Mouse (Mus musculus): ENCODE results near the gene Prpf38b.
"Not testable (repeated sequence)": the region's sequence is repeated elsewhere in the genome, so short reads cannot be mapped to it uniquely, and the experiment has no call there.

Gene Prpf38b

DNA sequence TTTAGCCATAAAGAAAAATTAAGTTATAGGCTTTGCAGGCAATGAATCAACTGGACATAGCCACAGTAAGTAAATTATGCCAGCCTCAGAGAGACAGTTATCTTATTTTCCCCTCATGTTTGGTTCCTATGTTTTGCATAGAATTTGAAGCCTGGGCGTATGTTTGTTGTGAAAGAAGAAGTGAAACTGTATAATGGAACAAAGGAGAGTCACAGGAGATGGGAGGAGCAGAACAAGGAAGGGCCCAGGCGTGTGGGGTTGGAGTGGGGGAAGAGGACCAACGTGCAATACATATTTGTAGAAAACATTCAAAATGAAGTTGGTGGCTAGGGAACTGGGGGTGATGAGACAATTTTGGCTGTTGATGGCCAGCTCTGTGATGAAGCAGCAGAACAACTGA is 11.4 kb downstream of the Prpf38b start:
- DNase-seq, result no peak

DNA sequence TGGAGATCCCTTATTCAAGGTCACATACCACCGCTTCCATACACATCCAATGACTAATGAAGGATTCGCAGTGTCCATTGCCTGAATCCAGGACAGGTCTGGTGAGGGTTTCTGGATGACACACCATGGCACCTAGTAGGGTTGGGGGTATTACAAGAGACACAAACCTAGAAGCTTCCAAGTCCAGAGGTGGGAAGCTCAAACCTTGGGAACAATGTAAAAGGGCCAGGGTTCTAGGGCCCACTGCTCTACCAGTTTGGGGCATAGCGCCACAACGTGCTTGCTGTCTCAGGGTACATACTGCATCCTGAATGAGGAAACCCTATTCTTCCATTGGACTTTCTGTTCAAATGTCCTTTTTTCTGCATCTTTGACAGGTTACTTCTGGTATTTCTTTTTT is 12.9 kb downstream of the Prpf38b start:
- DNase-seq, result no peak

DNA sequence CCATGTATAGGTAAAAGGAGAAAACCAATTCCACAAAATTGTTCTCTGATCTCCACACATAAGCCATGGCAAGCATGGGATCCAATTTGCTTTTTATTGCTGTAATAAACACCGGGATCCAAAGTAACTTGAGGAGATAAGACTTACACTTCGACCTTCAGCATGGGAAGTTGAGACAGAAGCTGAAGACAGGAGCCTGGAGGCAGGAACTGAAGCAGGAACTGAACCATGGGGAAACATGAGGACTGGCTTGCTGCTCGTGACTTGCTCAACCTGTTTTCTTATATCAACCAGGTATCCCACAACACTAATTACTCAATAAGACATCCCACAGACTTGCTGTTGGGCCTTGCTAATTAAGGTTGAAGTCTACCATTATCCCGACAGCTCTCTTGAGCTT is 18.6 kb downstream of the Prpf38b start:
- DNase-seq, result no peak

DNA sequence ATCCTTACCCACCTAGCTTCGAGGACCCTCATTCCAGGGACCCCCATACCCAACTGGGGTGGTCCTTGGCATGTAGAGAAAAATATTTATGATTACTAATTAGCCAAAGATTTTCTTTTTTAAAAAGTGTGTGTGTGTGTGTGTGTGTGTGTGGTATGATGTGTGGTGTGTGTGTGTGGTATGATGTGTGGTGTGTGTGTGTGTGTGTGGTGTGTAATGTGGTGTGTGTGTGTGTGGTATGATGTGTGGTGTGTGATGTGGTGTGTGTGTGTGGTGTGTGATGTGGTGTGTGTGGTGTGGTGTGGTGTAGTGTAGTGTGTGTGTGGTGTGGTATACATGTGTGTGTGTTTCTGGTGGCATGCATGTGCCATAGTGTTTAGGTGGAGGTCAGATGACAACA is 19.4 kb downstream of the Prpf38b start:
- DNase-seq, result no peak

DNA sequence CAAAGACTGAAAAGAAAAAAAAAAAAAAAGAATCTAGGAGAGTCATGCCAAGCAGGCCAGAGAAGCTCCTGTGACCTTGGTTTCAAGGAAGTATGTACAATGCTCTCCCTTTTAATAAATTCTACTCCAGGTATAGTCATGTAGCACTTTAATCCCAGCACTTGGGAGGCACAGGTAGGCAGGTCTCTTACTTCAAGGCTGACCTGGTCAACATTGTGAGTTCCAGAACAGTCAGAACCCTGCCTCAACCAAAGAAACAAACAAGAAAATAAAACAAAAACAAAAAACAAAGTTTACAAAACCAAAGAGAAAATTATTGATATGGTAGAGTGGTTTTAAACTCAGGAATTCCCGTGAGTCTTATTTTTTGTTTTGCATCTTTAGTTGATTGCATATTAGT is 21.6 kb downstream of the Prpf38b start, which contains the start of gene Fndc7:
Gene Fndc7 (minus strand): TSS at position 101 of the 400 bp plus-strand sequence.
- no peak for DNase-seq

DNA sequence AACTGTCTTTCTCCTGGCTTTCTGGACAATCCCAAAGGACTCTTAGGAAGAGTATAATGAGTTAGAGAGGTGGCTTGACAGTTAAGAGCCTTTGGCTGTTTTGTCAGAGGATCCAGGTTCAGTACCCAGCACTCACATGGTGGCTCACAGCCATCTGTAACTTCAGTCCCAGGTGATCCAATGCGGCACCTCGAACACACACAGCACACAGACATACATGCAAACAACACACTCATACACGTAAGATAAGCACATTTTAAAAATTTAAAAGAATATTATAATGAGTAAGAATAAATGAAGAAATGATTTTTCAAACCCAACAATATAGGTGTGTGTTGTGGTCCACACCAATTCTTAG is 23.9 kb downstream of the Prpf38b start:
- no peak for DNase-seq

DNA sequence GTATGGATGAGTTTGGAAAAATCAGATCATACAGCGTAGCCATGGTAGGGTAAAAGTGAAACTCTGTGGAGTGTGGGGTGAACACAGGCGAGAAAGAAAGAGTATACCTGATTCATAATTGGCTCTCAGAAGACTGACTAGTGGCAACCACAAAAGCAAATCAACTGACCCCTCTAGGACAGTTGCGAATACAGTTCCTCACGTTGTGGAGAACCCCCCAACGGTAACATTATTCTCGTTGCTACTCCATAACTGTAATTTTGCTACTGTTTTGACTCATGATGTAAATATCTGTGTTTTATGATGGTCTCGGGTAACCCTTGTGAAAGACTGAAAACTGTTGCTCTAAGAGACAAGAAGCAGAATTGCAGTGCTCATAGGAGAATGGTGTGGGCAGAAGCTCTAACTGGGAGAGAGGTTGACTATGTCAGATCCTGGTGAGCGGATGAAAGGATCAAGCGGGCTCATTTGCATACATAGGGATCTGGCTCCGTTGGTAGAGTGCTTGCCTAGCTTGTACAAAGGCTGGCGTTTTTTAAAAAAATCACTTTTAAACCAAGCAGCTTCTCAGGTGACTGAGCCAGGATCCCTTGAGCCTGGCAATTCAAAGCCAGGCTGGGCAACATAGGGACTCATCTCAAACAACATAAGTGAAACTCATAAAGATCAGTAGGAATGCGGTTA is 24.5 kb downstream of the Prpf38b start:
- no peak for DNase-seq

DNA sequence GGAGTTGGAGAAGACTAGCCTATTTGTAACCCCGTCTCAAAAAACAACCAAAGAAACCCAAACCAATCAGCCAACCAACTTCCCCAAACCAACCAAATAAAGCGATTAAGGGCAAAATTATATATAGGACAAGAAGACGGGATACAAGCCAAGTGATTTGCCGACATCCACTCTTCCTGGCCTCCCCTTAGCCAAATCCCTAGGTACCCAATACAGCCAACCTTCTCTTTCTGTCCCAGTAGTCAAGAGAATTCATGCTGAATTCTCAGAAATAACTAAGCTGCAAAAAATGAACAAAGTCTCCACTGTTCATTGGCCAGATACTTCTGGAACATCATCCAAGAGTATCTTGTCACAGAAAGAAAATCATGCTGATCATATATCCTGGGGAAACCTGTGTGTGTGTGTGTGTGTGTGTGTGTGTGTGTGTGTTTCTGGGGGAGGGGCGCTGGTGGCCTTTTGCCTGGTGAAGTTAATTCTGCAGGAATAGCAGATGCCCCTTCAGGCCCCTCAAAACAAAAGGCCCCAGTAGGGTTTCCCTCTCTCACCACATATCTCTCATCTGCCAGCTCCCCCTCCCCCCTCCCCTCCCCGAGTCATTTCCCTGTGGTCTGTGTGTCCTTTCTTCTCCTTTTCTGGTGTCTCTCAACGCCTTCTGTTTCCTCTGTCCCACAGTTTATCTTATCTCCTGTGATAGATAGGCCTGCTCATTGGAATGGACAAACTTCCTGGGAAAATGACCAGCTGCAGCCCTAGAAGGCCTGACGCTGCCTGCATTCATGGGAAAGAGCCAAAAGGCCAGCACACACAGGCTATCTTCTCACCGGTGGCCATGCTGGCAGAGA is 25.6 kb downstream of the Prpf38b start:
- DNase-seq, result peak; percentile 27 to 37

DNA sequence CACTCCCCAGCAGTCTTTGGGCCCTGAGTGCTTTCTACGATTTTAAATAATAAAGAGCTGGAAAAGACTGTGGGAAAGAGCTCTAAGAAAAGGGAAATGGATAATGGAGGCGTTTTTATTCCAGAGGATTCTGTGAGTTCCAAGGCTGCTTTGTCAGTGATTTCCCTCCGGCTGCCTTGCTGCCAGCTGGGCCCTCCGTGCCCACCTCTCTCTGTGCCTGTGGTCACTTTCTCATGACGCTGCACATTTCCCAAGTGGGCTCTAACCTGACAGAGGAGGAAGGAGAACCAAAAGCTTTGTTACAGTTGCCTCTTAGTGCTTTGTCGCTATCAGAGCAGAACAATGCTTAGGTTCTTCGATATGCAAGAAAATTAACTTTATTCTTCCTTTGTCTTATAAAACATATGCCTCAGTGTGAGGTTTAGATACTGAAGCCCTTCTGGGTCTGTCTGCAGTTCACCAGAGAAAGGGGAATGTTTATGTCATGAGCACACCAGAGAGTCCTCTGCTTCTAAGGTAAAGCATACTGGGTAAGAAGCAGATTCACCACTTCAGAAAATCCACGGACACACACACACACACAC is 26.7 kb downstream of the Prpf38b start:
- DNase-seq, result no peak

DNA sequence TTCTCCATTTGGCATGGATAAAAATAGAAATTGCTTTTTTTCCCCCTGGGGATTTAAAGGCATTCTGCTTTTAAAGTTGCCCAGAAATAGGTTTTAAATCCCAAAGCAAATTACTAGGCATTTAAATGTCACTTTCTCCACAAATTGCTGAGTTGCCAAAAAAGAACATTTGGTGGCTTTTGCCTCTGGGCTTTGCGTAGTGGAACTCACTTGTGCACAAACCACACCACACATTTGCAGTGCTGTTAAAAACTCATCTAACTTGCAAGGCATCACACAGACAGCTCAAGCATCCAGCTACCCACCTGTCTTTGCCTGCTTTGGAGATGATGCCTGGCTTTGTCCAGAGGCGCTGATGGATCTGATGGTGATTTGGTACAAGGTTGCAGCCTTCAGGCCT is 28.5 kb downstream of the Prpf38b start:
- no peak for DNase-seq

DNA sequence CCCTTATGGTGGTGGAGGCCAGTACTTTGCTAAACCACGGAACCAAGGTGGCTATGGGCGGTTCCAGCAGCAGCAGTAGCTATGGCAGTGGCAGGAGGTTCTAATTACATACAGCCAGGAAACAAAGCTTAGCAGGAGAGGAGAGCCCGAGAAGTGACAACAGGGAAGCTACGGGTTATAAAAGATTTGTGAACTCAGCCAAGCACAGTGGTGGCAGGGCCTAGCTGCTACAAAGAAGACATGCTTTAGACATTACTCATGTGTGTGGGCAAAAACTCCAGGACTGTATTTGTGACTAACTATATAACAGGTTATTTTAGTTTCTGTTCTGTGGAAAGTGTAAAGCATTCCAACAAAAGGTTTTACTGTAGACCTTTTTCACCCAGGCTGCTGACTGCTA is 29.7 kb downstream of the Prpf38b start:
- not testable (repeated sequence) for DNase-seq

DNA sequence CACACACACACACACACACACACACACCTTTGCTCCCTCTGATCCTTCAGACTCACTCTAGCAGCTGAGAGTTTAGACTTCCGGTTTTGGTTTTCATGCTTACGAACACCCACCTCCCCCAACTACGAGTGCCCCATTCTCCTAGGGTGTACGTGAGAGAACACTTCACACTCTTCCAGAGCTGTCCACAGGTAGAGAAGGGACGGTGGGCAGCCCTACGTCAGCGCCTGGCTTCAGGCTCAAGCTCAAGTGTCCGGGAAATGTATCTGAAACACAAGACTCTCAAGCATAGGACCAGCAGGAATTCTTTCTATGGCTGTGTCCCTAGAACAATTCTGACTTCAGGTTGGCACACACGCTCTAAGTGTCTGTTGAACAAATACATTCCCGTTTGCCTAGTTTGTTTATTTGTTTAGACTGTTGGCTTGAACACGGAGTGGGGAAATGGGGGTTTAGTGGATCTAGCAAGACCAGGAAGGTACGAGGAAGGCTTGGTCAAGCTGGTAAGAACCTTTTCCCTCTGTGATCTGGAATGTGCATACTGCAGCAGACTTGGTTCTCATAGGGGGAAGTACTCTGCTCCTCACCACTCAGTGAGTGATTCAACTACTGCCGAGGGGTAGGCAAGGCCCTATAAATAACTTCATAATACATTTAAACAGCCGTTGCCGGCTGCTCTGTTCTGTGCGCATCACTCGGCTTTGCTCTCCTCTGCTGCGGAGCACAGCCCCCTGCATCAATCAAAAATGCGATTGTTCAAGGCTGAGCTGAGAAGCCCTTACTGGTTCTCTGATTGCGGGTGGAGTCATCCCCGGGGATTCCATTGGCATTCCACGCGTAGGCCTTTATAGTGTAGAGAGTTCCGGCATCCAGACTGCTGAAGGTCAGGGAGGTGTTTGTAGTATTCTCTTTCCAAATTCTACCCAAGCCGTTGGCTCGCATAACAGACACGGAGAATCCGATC is 30.7 kb downstream of the Prpf38b start:
- DNase-seq, result no peak

DNA sequence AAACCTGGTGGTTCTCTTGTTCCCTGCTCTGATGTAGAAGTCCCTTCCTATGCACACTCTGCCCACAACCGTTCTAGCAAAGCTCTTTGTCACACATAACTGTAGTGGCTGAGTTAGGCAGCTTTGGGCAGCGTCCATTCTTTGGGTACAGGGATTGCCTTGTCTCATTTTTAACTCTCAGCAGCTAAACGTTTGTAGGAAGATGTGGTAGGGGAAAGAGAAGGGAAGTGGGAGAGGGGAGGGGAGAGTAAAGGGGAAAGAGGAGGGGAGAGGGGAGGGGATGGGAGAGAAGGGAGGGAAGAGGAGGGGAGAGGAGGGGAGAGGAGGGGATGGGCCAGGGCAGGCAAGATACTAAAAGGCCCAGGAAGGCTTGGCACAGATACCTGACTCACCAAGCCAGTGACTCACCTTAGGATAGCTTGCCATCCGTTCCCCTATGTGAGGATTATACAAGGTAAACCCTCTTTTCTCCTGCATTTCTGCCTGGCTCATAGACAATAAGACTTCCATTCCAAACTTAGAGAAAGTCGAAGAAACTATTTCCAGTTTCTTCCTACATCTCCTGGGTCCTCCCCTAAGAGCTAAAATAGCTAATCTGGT is 31.6 kb downstream of the Prpf38b start:
- no peak for DNase-seq

DNA sequence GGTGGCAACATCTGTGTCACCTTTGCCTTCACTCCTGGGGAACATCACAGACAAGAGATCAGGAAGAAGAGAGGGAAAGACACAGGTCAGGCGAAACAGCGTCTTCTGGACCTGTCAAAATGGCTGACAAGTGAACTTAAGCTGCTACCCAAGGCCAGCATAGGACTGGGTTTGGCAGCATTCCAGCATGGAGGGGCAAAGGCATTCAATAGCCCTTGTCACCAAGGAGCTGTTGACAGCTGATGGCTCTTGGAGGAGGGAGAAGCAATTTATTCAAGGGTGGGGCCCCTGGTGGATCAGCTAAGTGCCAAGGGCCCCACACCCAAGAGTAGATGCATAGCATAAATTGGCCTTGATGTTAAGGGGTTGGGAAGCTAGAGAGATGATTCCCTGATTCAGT is 32.4 kb downstream of the Prpf38b start:
- no peak for DNase-seq

DNA sequence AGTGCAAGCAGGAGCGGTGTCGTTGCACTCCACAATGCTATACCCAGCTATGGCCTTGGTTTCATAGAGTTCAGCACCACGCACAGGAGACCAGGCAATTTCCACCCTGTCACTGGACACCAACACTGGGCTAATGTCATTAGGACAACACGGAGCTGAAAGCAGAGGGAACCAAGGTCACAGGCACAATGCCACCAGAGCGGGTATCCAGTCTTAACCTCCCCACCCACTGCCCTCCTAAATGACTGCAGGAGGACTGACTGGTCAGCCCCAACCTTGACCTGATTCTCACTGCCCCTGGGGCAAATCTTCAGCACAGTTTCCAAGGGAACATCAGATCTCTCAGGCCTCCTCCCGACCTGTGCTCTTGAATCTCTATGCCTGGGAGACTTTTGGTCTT is 40.9 kb downstream of the Prpf38b start:
- no peak for DNase-seq

DNA sequence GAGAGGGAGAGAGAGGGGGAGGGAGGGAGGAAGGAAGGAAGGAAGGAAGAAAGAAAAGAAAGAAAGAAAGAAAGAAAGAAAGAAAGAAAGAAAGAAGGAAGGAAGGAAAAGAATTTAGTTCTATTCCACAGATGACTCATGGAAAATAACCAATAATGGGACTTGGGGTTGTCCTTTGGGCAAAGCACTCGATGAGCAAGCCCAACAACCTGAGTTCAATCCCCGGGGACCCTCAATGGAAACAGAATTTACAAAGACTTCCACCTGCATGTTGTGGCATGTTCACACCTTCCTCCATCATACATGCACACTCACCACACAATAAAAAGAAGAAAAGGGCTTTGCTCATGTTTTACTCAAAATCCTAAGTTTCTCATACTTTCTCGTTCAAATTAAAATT is 44.1 kb downstream of the Prpf38b start:
- no peak for DNase-seq

DNA sequence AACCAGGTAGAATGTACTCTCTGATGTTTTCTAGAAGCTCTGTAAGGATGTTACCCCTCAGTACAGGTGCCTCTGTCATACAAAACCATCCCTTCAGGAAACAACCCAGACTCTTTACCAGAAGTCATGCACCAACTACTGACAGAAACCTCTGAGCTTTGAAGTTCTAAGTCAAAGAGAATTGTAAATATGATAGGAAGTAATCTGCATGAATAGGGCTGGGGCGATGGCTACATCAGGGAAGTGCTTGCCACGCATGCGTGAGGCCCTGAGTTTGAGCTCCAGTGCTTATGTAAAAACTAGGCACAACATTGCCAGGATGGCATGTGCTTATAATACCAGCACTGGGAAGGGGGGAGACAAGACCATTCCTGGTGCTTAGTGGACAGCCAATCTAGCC is 45.9 kb downstream of the Prpf38b start:
- DNase-seq, result no peak

DNA sequence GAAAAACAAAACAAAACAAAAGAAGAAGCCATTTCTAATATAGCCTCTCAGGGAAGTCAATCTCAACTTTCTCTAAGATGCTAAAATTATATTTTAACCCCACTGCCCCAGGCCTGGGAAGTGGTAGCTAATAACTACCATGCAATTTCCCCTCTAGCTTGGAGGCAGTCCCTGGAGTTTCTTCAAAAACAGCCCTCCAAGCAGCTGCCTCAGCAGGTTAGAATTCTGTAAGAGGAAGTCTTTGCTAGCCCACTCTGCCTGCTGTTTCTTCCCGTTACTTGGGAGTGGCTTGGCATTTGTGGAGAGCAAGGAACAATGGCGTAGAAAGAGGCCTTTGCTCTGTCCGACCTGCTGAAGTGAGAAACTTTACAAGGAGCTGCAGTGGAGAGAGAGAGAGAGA is 46.4 kb downstream of the Prpf38b start:
- no peak for DNase-seq

DNA sequence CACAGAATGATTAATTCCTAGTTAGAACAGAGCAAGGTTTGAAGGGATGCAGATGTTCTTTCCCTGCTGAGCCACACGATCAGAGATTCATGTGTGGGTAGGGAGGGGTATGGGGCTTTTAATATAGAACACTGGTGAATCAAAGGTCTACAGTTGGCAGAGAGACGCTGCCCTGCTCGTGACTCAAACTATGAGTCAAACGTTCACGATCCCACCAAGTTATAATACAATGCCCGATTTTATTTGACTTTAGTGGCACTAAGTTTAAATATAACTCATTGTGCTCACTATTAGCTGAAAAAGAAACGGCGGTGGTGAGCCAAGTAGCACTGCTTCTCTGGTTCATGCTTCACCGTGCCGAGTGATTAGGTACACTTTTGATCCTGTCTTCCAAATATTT is 48.4 kb downstream of the Prpf38b start:
- no peak for DNase-seq

DNA sequence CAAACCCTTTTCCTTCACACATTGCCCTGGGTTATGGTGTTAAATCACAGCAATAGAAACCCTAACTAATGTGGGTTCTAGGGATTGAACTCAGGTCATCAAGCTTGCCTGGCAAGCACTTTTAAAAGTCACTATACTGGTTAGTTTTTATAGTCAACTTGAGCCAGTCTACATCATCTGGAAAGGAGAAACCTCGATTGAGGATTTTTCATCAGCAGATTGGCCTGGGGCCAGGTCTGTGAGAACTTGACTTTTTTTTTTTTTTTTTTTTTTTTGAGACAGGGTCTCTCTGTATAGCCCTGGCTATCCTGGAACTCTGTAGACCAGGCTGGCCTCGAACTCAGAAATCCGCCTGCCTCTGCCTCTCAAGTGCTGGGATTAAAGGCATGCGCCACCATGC is 49.2 kb downstream of the Prpf38b start:
- DNase-seq, result not testable (repeated sequence)

DNA sequence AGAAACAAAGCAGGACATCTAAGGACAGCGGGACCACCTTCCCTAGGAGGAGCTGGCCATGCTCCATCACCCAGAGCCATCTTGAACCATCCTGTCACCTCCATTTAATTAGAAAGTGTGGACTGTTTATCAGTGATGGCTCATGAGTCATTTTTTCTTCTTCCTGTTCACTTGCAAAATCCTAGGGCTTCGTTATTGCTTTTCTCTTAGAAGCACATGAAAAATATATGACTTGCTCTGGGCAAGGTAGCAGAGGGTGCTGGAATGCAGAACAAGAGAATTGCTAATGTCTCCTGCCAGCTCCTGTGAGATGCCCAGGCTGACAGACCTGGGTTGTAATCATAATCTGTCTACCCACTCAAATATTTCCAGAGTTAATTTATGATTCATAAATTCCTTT is 50.7 kb downstream of the Prpf38b start:
- DNase-seq, result no peak

DNA sequence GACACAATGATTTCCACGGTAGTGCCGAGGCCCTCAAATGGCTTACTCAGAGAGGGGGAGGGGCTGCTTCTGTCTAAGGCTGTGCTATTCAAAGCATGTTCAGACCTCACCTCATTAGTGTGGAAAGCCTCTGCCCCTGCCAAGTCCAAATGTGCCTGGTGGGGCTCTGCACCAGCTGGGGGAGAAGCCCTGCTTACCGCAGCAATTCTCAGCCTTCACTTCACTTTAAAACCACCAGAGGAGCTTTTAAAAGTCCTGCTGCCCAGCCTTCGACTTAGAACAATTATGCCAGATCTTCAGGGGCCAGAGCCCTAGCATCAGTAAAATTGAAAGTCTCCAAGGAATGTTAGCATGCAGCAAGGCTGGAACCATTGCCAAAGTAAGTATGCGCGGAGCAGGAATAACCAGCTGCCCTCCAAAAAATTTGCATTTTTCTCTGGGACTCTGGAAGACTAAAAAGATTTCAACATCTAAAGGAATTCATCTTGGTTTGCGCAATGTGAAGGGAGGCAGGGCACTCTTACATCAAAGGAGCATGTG is 53.2 kb downstream of the Prpf38b start:
- peak; percentile 33 to 47 for DNase-seq

All from cerebellum, postnatal 14 days (tissue).